Mouse (Mus musculus) bone marrow, adult 2 months (tissue): Measurements from ENCODE around the gene AL732309.1. TPM values are rescaled to one million over a fixed set of nuclear protein-coding genes. Genes with fewer than 3 reads are reported as not detected.

ENCODE experiments used
- H3K27ac ChIP-seq: fragments of 200-500 bp; 2 replicates; pipeline ENCODE4 v1.5.1; 2012; ENCODE audit warnings: low read depth, mild to moderate bottlenecking, control low read depth, inconsistent platforms, low read length; ENCODE audit not compliant: control insufficient read depth, poor library complexity, insufficient read depth
- H3K4me1 ChIP-seq: fragments of 200-500 bp; 2 replicates; pipeline ENCODE4 v1.6.1; 2011; ENCODE audit warnings: low read length; ENCODE audit not compliant: control insufficient read depth, insufficient read depth
- H3K4me3 ChIP-seq: fragments of 200-500 bp; replicated peaks from 2 replicates; pipeline ENCODE3; 2011; ENCODE audit warnings: mild to moderate bottlenecking, low read depth, low read length, control low read depth; ENCODE audit not compliant: control insufficient read depth
- CTCF ChIP-seq: fragments of 200-500 bp; IDR thresholded peaks from 2 replicates; pipeline ENCODE4 v1.5.1; 2011; ENCODE audit warnings: low read length, control low read depth; ENCODE audit not compliant: control insufficient read depth, insufficient read depth
- POLR2A ChIP-seq: fragments of 200-500 bp; IDR thresholded peaks from 2 replicates; pipeline ENCODE4 v1.6.1; 2011; ENCODE audit warnings: low read depth, mild to moderate bottlenecking, control low read depth, low read length, borderline replicate concordance; ENCODE audit not compliant: control insufficient read depth
- WGBS: fragments of 180-500 bp; shearing (Covaris S2); methylation state at CpG from one replicate; pipeline ENCODE4 v1.1.7; 2018; 5-methylcytosine and 5-hydroxymethylcytosine counted together
- polyA plus RNA-seq: library from polyadenylated mRNA; stranded (reverse); fragments of >200 nt; gene quantifications from 2 replicates; pipeline ENCODE4 v1.2.4, GENCODE M21; 2011; ENCODE audit warnings: low replicate concordance; ENCODE audit not compliant: missing spikeins, insufficient read depth, insufficient read length

The AL732309.1 gene
- polyA plus RNA-seq, 1 experiment: 22.3 TPM

DNA sequence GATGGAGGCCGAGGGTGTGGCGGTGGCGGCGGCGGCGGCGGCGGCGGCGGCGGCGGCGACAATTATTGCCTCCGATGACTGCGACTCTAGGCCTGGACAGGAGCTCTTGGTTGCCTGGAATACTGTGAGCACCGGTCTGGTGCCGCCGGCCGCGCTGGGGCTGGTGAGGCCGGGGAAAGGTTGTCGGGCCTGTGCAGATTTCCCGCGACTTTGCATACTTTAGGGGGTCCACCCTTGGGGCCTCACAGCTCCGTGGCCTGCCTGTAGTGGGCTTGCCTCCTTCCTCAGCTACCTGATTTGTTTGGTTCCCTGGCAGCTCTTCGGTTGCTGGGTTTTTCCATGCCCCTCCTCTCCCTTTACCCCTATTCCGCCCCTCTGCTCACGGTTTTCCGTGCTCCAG, 25.9 kb upstream of the AL732309.1 start:
- H3K27ac ChIP-seq: peak overlapping the region; percentile 14
- TF ChIP-seq CTCF (no peak), POLR2A (no peak)
- H3K4me1 ChIP-seq: peaks cover 5% of the 10 kb centered on the region
- WGBS: under 1% methylated on average over 29 of the region's 29 CpGs
- peak overlapping the region; percentile 93 for H3K4me3 ChIP-seq

DNA sequence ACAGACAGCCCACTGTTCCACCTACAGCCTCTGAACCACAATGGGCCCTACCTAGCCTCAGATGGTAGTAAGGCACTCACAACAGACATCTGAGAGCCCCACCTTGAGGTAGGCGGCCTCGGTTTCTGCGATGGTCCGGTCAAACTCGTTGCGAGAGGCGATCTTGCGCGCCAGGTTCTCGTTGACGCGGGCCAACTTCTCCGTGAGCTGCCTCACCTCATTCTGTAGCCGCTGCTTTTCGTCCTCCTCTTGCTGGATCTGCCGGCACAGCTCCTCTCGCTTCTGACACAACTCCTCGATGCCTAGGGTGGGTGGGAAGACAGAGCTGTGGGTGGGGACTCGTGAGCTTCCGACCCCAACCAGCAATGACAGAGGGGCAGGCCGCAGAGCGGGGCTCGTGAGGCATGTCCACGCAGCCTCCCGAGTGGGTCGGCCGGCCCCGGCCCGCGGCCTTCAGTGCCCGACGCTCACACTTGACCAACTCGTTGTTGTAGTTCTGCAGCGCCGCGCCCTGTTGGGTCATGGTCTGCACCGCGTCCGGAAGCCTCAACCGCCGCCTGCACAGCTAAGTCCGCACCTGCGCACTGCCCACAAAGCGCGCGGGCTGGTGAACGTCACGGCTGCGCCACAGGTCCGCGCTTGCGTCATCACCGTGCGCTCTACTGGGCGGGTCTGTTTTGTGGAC, 25.3 kb upstream of the AL732309.1 start, which contains the start of the genes Ssna1 and Anapc2:
Ssna1 (minus strand) TSS at position 612 of the 685 bp plus-strand sequence.
Anapc2 (plus strand) TSS at position 652 of the 685 bp plus-strand sequence.
- Histone ChIP-seq H3K27ac (peak within 1 kb of the TSS; percentile 85), H3K4me1 (peaks cover 5% of the 10 kb centered on the region), H3K4me3 (peak within 1 kb of the TSS; percentile 93)
- TF ChIP-seq CTCF: peak; percentile 38; the same call in 1 of the 2 replicates
- TF ChIP-seq POLR2A: peak; percentile 97
- WGBS: under 1% methylated on average over 55 of the region's 55 CpGs

DNA sequence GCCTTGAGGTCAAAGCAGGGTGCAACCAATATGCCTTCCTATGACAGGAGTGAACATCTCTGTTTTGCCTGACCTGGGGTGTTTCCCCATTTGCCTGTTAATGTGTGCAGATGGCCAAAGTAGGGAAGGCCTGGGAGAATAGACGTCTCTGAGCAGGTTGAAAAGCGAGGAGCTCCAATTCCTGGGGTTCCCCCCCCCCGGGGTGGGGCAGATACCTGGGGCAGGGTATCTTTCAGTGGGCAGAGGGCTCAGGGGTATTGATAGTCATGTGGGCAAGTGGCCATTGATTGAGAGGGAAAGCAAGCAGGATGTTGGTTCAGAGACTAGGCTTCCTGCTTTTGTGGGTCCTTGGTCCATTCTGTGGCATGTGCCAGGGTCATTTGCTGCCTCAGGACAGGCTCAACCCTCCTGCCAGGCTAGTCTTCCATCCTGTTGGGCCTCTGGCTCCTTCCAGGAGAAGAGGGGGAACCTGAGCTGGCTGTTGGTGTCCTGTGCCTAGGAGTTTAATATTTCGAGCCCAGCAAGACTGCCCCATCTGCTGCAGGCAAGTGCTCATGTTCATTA, 21.2 kb upstream of the AL732309.1 start:
- TF ChIP-seq POLR2A: no peak
- TF ChIP-seq CTCF: no peak
- H3K27ac ChIP-seq: no peak overlapping the region
- peaks cover 5% of the 10 kb centered on the region for H3K4me1 ChIP-seq
- H3K4me3 ChIP-seq: no peak overlapping the region
- WGBS: 82% methylated on average over 4 of the region's 4 CpGs

DNA sequence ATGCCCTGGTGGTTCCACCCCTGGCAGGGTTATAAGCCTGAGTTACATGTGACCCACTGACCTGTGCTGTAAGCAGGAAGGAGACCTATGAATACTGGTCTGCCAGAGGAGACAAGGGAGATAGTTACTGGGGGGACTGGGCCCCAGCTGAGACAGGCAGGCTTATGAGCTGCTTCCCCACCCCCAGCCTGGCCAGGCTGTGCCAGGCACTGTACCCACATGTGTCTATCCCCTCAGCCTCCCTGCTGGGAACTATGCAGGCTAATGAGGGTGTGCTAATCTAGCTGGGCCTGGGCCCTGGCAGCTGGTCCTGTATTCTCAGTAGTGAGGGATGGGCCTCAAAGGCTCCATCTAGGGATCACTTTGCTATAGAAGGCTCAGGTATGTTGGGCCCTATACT, 20.6 kb upstream of the AL732309.1 start:
- TF ChIP-seq POLR2A (no peak), CTCF (no peak)
- Histone ChIP-seq H3K4me1 (peaks cover 5% of the 10 kb centered on the region), H3K4me3 (no peak overlapping the region), H3K27ac (no peak overlapping the region)

DNA sequence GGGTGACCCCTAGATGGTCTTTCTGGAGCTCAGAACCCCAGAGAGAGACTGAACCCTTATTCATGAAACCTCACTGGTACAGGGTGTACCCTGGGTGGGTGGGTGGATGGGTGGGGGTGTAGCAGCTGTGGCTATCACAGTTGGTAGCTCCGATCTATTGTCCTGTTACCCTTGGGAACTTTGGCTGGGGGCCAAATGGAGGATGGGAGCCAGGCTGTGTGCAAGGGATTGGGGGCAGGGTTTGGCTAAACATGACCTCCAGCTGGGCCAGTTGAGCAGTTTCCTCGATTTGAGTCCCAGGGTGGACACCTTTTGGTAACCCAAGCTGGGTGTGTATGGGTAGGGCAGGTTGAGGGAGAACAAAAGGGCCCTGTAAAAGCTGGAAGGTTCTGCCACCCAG, 20.1 kb upstream of the AL732309.1 start:
- TF ChIP-seq CTCF: no peak
- TF ChIP-seq POLR2A: no peak
- Histone ChIP-seq H3K4me1 (peaks cover 5% of the 10 kb centered on the region), H3K4me3 (no peak overlapping the region), H3K27ac (no peak overlapping the region)
- WGBS: 58% methylated on average over 2 of the region's 2 CpGs

DNA sequence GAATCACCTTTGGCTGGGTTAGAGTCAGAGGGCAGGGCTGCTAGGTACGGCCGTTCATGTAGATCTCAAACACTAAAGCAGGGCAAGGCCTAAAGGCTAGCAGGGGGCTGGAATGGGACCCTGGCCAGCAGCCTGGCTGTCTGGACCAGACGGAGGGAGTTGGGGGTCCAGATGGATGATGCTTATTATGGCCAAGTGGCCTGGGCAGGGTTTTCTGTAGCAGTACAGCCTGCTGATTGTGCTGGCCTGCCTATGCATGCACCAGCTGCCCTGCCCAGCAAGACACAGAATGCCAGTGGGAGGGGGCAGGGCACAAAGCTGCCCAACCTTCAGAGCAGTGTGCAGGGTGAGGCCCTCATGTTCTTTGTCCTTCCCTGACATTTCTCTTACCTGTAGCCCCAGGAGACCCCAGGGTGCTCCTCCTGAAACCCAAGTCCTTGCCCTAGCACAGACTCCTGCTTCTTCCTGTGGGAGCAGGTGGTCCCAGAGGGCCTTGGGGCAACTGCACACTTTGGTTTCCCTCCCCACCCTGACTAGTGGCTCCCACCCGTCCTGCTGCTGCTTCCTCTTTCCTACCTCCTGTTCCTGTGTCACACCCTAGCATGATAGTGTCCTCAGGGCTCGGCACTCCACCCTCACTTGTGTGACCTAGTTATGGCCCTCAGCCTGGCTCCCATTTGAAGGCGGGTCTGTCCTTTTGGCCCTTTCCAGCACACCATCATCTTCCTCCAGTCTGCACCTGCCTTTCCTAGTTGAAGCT, 19.4 kb upstream of the AL732309.1 start:
- Histone ChIP-seq H3K4me3 (no peak overlapping the region), H3K4me1 (peaks cover 4% of the 10 kb centered on the region), H3K27ac (peak overlapping the region; percentile 31)
- TF ChIP-seq CTCF (no peak), POLR2A (no peak)
- 38% methylated on average over 6 of the region's 6 CpGs for WGBS

DNA sequence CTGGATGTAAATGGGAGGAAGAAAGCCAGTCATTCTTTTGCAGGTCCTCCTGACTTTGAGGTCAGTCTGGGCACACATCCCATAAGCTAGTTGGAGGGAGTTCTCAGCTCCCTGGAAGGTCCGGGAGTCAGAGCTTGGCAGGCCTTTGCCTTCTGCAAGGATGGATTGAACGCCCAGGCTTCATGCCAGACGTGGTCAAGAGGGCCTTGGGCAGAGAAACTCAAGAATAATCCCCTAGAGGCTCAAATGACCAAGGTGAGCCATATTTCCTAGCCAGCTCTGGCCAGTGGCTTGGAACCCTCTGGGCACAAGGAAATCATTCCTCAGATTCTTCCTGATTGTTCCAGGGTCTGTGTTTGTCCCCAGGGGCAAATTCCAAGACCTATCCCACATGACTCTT, 18.2 kb upstream of the AL732309.1 start:
- peaks cover 4% of the 10 kb centered on the region for H3K4me1 ChIP-seq

DNA sequence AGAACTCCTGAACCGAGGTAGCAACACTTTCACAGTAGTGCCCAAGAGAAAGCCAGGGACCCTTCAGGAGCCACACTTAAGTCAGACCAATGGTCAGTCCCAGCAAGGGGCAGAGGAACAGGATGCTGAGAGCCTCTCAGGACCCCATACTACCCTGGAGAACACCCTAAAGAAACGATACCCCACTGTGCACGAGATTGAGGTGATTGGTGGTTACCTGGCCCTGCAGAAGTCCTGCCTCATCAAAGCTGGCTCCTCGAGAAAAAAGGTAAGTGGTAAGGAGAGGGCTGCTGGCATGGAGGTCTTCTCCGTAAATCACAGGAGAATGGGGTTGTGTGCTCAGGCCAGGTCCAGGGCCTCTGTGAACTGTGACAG, 17.6 kb upstream of the AL732309.1 start:
- TF ChIP-seq CTCF (no peak), POLR2A (no peak)
- peaks cover 4% of the 10 kb centered on the region for H3K4me1 ChIP-seq
- no peak overlapping the region for H3K4me3 ChIP-seq
- no peak overlapping the region for H3K27ac ChIP-seq
- 64% methylated on average over 5 of the region's 5 CpGs for WGBS

More for the DNA sequence above, 18.2 kb upstream of the AL732309.1 start:
- WGBS: 73% methylated on average over 3 of the region's 3 CpGs
- no peak for TF ChIP-seq POLR2A
- no peak for TF ChIP-seq CTCF
- H3K27ac ChIP-seq: no peak overlapping the region
- no peak overlapping the region for H3K4me3 ChIP-seq
